Mouse (Mus musculus) lung, embryonic 15.5 days (tissue): ENCODE measurements at regions not wholly inside any gene's neighbourhood (a gene's known extent, or its start where the extent isn't known, plus 50 kb on each side); places are given as distances from the start of the nearest gene placed in this dataset.

Experiments used
- ATAC-seq: fragments of 200-750 bp; cut with Nextera tagmentation; 2 replicates; pipeline ENCODE4 v1.8.0; 2017; ENCODE audit warnings: moderate number of reproducible peaks, borderline replicate concordance; ENCODE audit not compliant: low FRiP score, low TSS enrichment; ENCODE audit errors: extremely low read depth
- H3K27ac ChIP-seq: fragments of 300-500 bp; sonication (generic); 2 replicates; pipeline ENCODE4 v1.5.1; 2015; ENCODE audit warnings: moderate library complexity, mild to moderate bottlenecking, inconsistent platforms
- H3K27me3 ChIP-seq: fragments of 300-500 bp; sonication (generic); 2 replicates; pipeline ENCODE4 v1.6.1; 2015; ENCODE audit warnings: inconsistent platforms
- H3K36me3 ChIP-seq: fragments of 300-500 bp; sonication (generic); 2 replicates; pipeline ENCODE4 v1.6.1; 2015; ENCODE audit warnings: inconsistent platforms
- H3K4me1 ChIP-seq: fragments of 300-500 bp; sonication (generic); 2 replicates; pipeline ENCODE4 v1.6.1; 2015; ENCODE audit warnings: inconsistent platforms
- H3K4me2 ChIP-seq: fragments of 300-500 bp; sonication (generic); 2 replicates; pipeline ENCODE4 v1.6.1; 2015; ENCODE audit warnings: inconsistent platforms, mild to moderate bottlenecking, moderate library complexity
- H3K4me3 ChIP-seq: fragments of 300-500 bp; sonication (generic); 2 replicates; pipeline ENCODE4 v1.5.1; 2015; ENCODE audit warnings: mild to moderate bottlenecking, inconsistent platforms
- H3K9ac ChIP-seq: fragments of 300-500 bp; sonication (generic); 2 replicates; pipeline ENCODE4 v1.6.1; 2015; ENCODE audit warnings: inconsistent platforms
- H3K9me3 ChIP-seq: fragments of 300-500 bp; sonication (generic); 2 replicates; pipeline ENCODE4 v1.6.1; 2016; ENCODE audit warnings: inconsistent platforms
- WGBS: fragments of 180-500 bp; shearing (Covaris S2); methylation state at CpG from one replicate; pipeline ENCODE4 v1.1.7; 2015; 5-methylcytosine and 5-hydroxymethylcytosine counted together

GRCm38 (mm10) chr19:21064902-21065301, 110.9 kb upstream of the Tmc1 start:
- no peaks in the 10 kb centered on the region for H3K36me3 ChIP-seq
- no peaks in the 10 kb centered on the region for H3K27me3 ChIP-seq
- WGBS = 60% methylated on average over 3 of the region's 3 CpGs

GRCm38 (mm10) chr19:21053597-21054544, 99.9 kb upstream of the Tmc1 start:
- Histone ChIP-seq H3K4me1 (no peaks in the 10 kb centered on the region), H3K9ac (no peak overlapping the region), H3K27me3 (no peaks in the 10 kb centered on the region), H3K36me3 (no peaks in the 10 kb centered on the region), H3K4me2 (no peak overlapping the region), H3K9me3 (no peaks in the 10 kb centered on the region), H3K4me3 (no peak overlapping the region), H3K27ac (no peak overlapping the region)
- WGBS = 80% methylated on average over 11 of the region's 11 CpGs
- no peak for ATAC-seq

More at GRCm38 (mm10) chr19:21064902-21065301, 110.9 kb upstream of the Tmc1 start:
- Histone ChIP-seq H3K4me3 (no peak overlapping the region), H3K4me2 (no peak overlapping the region), H3K4me1 (no peaks in the 10 kb centered on the region), H3K27ac (no peak overlapping the region), H3K9me3 (no peaks in the 10 kb centered on the region), H3K9ac (no peak overlapping the region)
- no peak for ATAC-seq

DNA sequence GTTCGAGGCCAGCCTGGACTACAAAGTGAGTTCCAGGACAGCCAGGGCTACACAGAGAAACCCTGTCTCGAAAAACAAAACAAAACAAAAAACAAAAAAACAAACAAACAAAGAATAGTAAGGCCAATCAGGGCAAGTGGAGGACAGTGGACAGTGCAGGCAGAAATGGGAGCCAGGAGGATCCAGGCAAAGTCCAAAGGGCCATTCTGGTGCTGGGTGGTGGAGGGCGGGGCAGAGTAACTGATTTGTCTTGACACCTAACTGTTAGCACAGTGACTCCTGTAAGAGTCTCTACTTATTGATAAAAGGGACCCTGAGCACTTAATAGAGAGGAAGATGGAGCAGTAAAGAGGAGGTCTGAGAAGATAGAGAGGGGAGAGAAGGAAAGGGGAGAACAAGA, 98.8 kb upstream of the Tmc1 start:
- H3K36me3 ChIP-seq = no peaks in the 10 kb centered on the region
- 88% methylated on average over 3 of the region's 3 CpGs for WGBS
- no peaks in the 10 kb centered on the region for H3K27me3 ChIP-seq
- H3K4me1 ChIP-seq = no peaks in the 10 kb centered on the region
- no peak overlapping the region for H3K27ac ChIP-seq
- no peak overlapping the region for H3K4me2 ChIP-seq
- ATAC-seq = no peak
- H3K9ac ChIP-seq = no peak overlapping the region
- no peak overlapping the region for H3K4me3 ChIP-seq
- no peaks in the 10 kb centered on the region for H3K9me3 ChIP-seq

GRCm38 (mm10) chr19:21051872-21052271, 97.9 kb upstream of the Tmc1 start:
- H3K36me3 ChIP-seq = no peaks in the 10 kb centered on the region
- no peak overlapping the region for H3K27ac ChIP-seq
- no peak overlapping the region for H3K4me2 ChIP-seq
- no peak overlapping the region for H3K9ac ChIP-seq
- no peaks in the 10 kb centered on the region for H3K4me1 ChIP-seq
- H3K27me3 ChIP-seq = no peaks in the 10 kb centered on the region
- no peaks in the 10 kb centered on the region for H3K9me3 ChIP-seq
- 56% methylated on average over 4 of the region's 4 CpGs for WGBS
- no peak overlapping the region for H3K4me3 ChIP-seq
- ATAC-seq = no peak

DNA sequence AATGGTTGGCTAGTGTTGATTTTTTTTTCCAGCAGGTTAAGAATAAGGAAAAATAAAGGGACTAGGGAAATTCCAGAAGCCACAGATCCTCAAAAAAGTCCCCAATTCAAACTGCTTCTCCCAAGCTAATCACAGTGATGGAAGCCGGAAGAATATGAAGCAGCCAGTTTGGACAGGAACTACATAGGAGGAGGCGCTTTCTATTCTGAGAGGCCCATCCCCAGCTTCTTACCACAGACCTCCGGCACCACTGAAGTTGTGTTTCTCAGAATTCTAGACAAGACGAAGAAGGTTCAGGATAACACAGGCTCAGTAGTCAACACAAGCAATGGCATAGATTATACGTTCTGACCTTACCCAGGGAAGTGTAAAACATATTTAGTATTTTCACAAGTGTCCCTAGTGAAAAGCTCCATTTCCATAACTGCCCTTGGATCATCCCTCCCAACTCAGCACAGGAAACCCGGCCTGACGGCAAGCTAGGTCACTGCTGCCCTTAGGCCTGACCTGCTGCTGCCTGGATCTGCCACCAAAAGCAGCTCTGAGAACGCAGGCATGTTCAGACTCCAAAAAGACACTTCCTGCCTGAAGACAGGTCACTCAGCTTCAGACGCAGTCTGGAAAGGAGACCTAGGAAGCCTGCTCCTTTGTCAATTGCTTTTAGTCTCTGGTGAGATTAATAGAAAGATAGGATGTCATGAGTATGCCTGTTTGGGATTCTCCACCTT, 97.2 kb upstream of the Tmc1 start:
- Histone ChIP-seq H3K4me2 (no peak overlapping the region), H3K36me3 (no peaks in the 10 kb centered on the region), H3K4me3 (no peak overlapping the region), H3K9ac (no peak overlapping the region), H3K4me1 (no peaks in the 10 kb centered on the region), H3K9me3 (no peaks in the 10 kb centered on the region), H3K27ac (no peak overlapping the region), H3K27me3 (no peaks in the 10 kb centered on the region)
- 67% methylated on average over 9 of the region's 9 CpGs for WGBS
- no peak for ATAC-seq

DNA sequence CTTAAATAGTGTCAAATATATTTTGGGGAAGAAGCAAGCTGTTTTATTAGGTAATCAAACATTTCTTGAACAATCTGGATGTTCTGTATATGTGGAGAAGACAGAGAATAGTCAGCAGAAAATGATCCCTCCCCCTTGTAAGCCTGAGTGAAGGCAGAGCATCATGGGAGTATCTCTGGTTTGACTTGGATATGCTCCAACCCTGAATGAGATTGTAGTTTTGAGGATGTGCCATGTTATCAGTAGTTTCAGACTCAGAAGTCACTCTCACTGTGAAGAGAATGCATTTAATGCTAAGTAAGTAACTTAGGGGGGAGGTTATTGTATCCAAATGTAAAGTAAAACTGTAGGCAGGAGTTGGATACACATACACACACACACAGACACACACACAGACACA, 95.3 kb upstream of the Tmc1 start:
- H3K4me1 ChIP-seq = no peaks in the 10 kb centered on the region
- no peak overlapping the region for H3K27ac ChIP-seq
- H3K4me2 ChIP-seq = no peak overlapping the region
- H3K9ac ChIP-seq = no peak overlapping the region
- no peaks in the 10 kb centered on the region for H3K36me3 ChIP-seq
- ATAC-seq = no peak
- no peaks in the 10 kb centered on the region for H3K9me3 ChIP-seq
- no peak overlapping the region for H3K4me3 ChIP-seq
- no peaks in the 10 kb centered on the region for H3K27me3 ChIP-seq

DNA sequence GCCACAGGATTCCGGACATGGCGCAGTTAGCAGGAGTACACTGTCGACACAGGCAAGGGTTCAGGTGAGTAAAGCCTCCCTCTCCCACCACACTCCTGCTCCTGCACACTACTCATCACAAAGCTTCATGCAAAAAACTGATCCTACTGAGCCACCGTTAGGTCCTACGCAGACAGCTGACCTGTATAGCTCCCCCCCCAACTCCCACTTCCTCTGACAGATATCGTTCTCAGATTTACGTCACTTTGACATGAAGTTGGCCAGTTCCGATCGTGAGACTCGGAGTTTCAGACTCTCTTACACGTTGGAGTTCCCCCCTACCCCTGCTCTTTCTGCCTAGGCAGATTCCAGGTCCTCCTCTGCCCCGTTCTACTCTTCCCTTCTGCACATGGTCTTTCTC, 91.6 kb upstream of the Tmc1 start:
- 71% methylated on average over 12 of the region's 12 CpGs for WGBS
- Histone ChIP-seq H3K27ac (no peak overlapping the region), H3K4me2 (no peak overlapping the region), H3K4me3 (no peak overlapping the region), H3K27me3 (no peaks in the 10 kb centered on the region), H3K4me1 (no peaks in the 10 kb centered on the region), H3K9ac (no peak overlapping the region), H3K36me3 (no peaks in the 10 kb centered on the region), H3K9me3 (no peaks in the 10 kb centered on the region)
- ATAC-seq = no peak

DNA sequence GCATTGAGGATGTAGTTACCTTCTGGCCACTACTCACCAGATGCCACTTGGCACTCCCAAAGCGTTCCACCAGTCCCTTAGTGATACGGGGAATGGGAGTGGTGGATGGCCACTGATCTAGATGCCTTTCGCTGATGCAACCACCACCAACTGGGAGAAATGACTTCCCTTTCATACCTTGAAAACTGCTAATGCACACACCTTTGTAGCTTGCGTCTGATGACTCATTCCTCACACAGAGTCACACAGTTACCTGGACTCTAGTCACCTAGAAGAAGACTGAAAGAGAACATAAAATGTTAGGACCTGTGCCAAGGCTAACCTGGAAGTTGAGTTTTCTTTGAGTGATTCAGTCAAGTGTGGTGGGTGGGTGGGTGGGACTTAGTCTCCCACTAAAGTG, 90.0 kb upstream of the Tmc1 start:
- H3K9ac ChIP-seq = no peak overlapping the region
- H3K9me3 ChIP-seq = no peaks in the 10 kb centered on the region
- WGBS = 89% methylated on average over 4 of the region's 4 CpGs
- H3K4me3 ChIP-seq = no peak overlapping the region
- ATAC-seq = no peak
- H3K36me3 ChIP-seq = no peaks in the 10 kb centered on the region
- no peaks in the 10 kb centered on the region for H3K27me3 ChIP-seq
- H3K4me2 ChIP-seq = no peak overlapping the region
- H3K27ac ChIP-seq = no peak overlapping the region
- H3K4me1 ChIP-seq = no peaks in the 10 kb centered on the region

- ATAC-seq = no peak
- WGBS = 74% methylated on average over 3 of the region's 3 CpGs
Observed at GRCm38 (mm10) chr19:21042536-21042935, 88.5 kb upstream of the Tmc1 start.

GRCm38 (mm10) chr19:21037448-21038077, 83.6 kb upstream of the Tmc1 start:
- Histone ChIP-seq H3K4me1 (no peaks in the 10 kb centered on the region), H3K36me3 (no peaks in the 10 kb centered on the region), H3K4me3 (no peak overlapping the region), H3K27ac (no peak overlapping the region), H3K4me2 (no peak overlapping the region), H3K9ac (no peak overlapping the region), H3K27me3 (no peaks in the 10 kb centered on the region), H3K9me3 (no peaks in the 10 kb centered on the region)
- no peak; the same call in 1 of the 2 replicates for ATAC-seq
- WGBS = 29% methylated on average over 10 of the region's 10 CpGs

More at GRCm38 (mm10) chr19:21042536-21042935, 88.5 kb upstream of the Tmc1 start:
- H3K9ac ChIP-seq = no peak overlapping the region
- H3K27ac ChIP-seq = no peak overlapping the region
- H3K9me3 ChIP-seq = no peaks in the 10 kb centered on the region
- no peaks in the 10 kb centered on the region for H3K36me3 ChIP-seq
- H3K4me2 ChIP-seq = no peak overlapping the region
- no peaks in the 10 kb centered on the region for H3K27me3 ChIP-seq
- no peaks in the 10 kb centered on the region for H3K4me1 ChIP-seq
- H3K4me3 ChIP-seq = no peak overlapping the region

DNA sequence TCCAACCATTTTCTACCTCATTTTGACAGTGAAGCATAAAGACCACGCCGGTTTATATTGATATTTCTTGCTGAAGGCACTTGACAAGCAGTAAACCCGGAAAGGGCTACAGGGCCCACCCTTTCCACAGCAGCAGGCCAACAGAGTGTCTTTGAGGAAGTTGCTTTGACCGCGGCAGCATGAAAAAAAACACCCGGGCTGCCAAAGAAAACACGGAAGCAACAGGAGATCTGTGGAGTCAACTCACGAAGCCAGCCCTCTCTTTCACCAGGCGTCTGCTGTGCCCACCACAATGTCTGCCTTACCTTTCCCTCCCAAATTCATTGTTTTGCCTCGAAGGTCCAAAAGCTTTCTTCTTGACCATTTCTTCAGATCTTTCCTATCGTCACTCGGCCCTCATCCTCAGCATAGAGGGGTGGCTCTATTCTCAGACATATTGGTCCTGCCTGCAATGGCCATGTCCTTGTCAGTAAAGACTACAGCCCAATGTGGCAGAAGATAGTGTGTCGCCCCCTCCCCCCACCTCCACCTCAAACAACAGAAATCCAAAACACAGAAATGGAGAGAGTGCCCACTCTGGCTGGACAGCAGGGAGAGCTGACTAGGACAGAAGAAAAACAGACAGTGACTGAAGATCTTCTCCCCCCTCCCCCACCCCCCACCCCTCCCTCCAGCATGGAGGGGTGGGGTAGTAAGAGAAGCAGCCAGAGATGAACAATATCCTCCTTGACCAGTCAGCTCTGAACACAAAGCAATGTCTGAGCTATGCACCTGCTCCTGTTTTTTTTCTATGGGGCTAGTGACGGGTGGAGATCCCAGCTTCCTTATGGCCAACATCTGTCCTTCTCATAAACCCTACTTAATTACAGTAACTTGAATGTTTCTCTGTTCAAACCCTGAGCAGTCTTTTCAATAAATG, 82.8 kb upstream of the Tmc1 start:
- no peaks in the 10 kb centered on the region for H3K27me3 ChIP-seq
- H3K4me3 ChIP-seq = no peak overlapping the region
- H3K36me3 ChIP-seq = no peaks in the 10 kb centered on the region
- no peaks in the 10 kb centered on the region for H3K9me3 ChIP-seq
- 0 out of 2 replicates have a peak, but pooled peaks have one; percentile 35 for ATAC-seq
- 53% methylated on average over 14 of the region's 14 CpGs for WGBS
- peak overlapping the region; percentile 19; the same call in 1 of the 2 replicates for H3K27ac ChIP-seq
- H3K4me2 ChIP-seq = no peak overlapping the region
- no peaks in the 10 kb centered on the region for H3K4me1 ChIP-seq
- H3K9ac ChIP-seq = no peak overlapping the region
